Mouse (Mus musculus): Measurements from ENCODE around the gene Grap2.

GRCm38 (mm10) chr15:80684786-80685602 is 112.6 kb downstream of the Grap2 start:
- TF ChIP-seq GATA1 (IDR thresholded peaks at IDR 0.05; ENCODE audit: low read depth, low read length) (no peak), TAL1 (IDR thresholded peaks at IDR 0.05; ENCODE audit: low read length) (no peak), CTCF (IDR thresholded peaks at IDR 0.05 in 2 of 3, conservative IDR thresholded peaks at IDR 0.05 in 1 of 3; ENCODE audit: control insufficient read depth in 1 of 3, insufficient read depth in 1 of 3, low read depth in 2 of 3, low read length in 3 of 3, poor library complexity in 1 of 3, severe bottlenecking in 1 of 3) (no peak), MAZ (IDR thresholded peaks at IDR 0.05; ENCODE audit: low read depth, low read length) (no peak), ELF1 (IDR thresholded peaks at IDR 0.05; ENCODE audit: low read depth, low read length) (no peak), POLR2A (IDR thresholded peaks at IDR 0.05; ENCODE audit: control insufficient read depth in 1 of 2, insufficient read depth in 1 of 2, low read depth in 1 of 2, low read length in 2 of 2, poor library complexity in 1 of 2) (no peak), ZMIZ1 (IDR thresholded peaks at IDR 0.05; ENCODE audit: low read depth, low read length) (no peak), ZKSCAN1 (IDR thresholded peaks at IDR 0.05; ENCODE audit: low read depth, low read length) (no peak), EP300 (IDR thresholded peaks at IDR 0.05; ENCODE audit: low read depth in 1 of 2, low read length in 2 of 2) (no peak)

All from MEL (cell line).